Mouse (Mus musculus): ENCODE measurements at regions not wholly inside any gene's neighbourhood (a gene's known extent, or its start where the extent isn't known, plus 50 kb on each side); places are given as distances from the start of the nearest gene placed in this dataset.
A peak's percentile ranks its signal among the peaks of the same experiment; 100 is the strongest.

DNA sequence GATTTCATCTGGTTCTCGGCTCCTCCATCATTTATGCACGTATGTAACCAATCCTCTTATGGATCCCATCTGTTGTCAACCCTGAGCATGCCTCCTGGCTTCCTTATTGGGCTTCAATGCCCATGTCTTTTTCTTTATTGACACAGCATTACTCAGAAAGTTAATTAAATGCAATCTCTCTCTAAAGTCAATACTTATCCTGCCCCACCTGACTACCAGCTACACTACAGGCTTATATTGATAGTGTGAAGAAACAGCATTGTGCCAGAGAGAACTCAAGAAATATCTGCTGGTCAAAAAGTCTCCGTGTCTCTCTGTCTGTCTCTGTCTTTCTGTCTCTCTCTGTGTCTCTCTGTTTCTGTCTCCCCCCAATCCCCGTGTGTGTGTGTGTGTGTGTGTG is 194.7 kb upstream of the Rfx3 start:
- no peak overlapping the region for H3K9ac ChIP-seq
- no peaks in the 10 kb centered on the region for H3K36me3 ChIP-seq
- no peak overlapping the region for H3K4me3 ChIP-seq (replicated peaks)
- H3K27me3 ChIP-seq (replicated peaks) = no peaks in the 10 kb centered on the region
- H3K4me2 ChIP-seq = no peak overlapping the region
- no peak overlapping the region for H3K27ac ChIP-seq
- H3K4me1 ChIP-seq = no peaks in the 10 kb centered on the region
- no peaks in the 10 kb centered on the region for H3K9me3 ChIP-seq
- 72% methylated on average over 4 of the region's 4 CpGs for WGBS
- peak; percentile 22; the same call in 1 of the 2 replicates for ATAC-seq (ENCODE audit: insufficient read depth, low FRiP score, low read depth)

DNA sequence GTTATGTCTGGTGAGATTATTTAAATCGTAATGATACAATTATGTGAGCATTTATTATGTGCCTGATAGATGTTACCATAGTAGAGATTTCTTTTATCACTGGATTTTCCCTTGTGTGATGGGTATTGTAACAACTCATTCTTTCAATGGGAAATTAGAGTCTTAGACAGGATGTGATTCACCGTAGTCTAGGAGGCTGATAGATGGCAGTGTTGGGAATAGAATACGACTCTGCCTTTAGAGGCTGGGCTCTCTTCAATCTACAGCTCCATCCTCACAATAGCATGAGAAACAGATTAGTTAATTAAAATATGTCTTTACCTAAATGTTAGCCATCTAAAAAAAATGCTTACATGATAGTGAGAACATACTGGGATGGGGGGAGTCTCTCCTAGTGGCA is 192.8 kb upstream of the Rfx3 start:
- H3K27ac ChIP-seq = no peak overlapping the region
- no peak for ATAC-seq (ENCODE audit: insufficient read depth, low FRiP score, low read depth)
- no peaks in the 10 kb centered on the region for H3K27me3 ChIP-seq (replicated peaks)
- 56% methylated on average over 3 of the region's 3 CpGs for WGBS
- H3K4me1 ChIP-seq = no peaks in the 10 kb centered on the region
- H3K9me3 ChIP-seq = no peaks in the 10 kb centered on the region
- H3K4me2 ChIP-seq = no peak overlapping the region
- no peaks in the 10 kb centered on the region for H3K36me3 ChIP-seq
- no peak overlapping the region for H3K9ac ChIP-seq
- H3K4me3 ChIP-seq (replicated peaks) = no peak overlapping the region

DNA sequence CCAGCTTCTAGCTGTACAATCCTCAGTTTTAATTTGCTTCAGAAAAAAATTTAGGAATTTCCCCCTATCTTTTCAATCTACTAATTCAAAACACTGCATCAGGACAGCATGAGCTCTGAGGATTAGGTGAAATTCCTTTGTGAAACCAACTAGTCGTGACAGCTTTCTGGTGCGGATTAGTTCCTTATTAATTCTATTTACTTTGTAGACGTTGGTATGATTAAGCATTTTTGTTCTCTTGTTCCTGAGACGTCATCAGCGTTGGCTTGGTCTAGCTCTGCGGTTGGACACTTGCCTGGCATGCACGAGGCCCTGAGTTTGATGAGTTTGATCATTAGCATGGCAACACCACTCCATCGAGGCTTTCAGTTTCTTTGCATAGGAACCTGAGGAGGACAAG is 188.4 kb upstream of the Rfx3 start:
- WGBS = 50% methylated on average over 8 of the region's 8 CpGs
- Histone ChIP-seq H3K9ac (no peak overlapping the region), H3K27ac (no peak overlapping the region), H3K4me2 (no peak overlapping the region), H3K27me3 (replicated peaks) (no peaks in the 10 kb centered on the region), H3K4me1 (no peaks in the 10 kb centered on the region), H3K36me3 (no peaks in the 10 kb centered on the region), H3K9me3 (no peaks in the 10 kb centered on the region), H3K4me3 (replicated peaks) (no peak overlapping the region)
- ATAC-seq (ENCODE audit: insufficient read depth, low FRiP score, low read depth) = no peak

DNA sequence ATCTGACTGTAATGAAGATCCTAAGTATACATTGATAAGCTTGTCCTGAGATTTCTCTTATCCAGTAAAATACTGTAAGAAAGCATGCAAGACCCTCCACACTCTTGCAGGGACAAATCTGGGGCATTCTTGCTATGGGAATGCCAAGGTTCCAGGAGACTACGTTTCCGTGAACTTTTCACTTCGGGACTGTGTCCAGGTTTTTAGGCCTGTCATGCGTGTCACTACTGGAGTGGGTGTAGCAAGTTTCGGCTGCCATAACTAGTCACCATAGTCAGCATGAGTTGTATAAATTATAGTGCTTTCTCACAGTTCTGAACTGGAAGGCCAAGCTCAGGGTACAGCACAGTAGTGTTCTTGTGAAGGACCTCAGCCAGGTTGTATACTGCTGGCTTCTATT is 185.9 kb upstream of the Rfx3 start:
- H3K4me1 ChIP-seq = no peaks in the 10 kb centered on the region
- H3K36me3 ChIP-seq = no peaks in the 10 kb centered on the region
- H3K9ac ChIP-seq = no peak overlapping the region
- H3K4me2 ChIP-seq = no peak overlapping the region
- no peak overlapping the region for H3K27ac ChIP-seq
- no peak overlapping the region for H3K4me3 ChIP-seq (replicated peaks)
- no peaks in the 10 kb centered on the region for H3K27me3 ChIP-seq (replicated peaks)
- ATAC-seq (ENCODE audit: insufficient read depth, low FRiP score, low read depth) = no peak
- no peaks in the 10 kb centered on the region for H3K9me3 ChIP-seq
- WGBS = 94% methylated on average over 5 of the region's 5 CpGs

DNA sequence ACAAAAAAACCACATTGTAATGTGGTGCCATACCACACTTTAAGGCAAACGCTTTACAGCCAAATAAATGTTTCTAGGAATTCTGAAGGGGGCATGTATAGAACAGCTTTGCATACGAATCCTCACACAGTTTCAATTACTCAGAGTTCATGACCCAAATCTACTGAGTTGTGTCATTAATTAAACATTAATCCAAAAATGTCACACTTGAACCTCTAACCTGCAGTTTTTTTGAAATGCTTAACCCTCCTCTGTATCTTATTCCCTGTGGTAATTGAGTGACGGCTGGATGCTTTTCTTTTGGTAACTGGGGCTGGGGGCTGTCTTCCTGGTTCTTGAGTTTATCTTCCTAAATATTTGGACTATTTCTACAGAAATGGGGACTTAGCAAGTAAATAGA is 181.3 kb upstream of the Rfx3 start:
- Histone ChIP-seq H3K9ac (no peak overlapping the region), H3K4me1 (0 out of 2 replicates have a peak, but pooled peaks cover 2% of the 10 kb centered on the region), H3K4me3 (replicated peaks) (no peak overlapping the region), H3K9me3 (no peaks in the 10 kb centered on the region), H3K27ac (0 out of 2 replicates have a peak overlapping the region, but pooled peaks have one; percentile 40), H3K36me3 (no peaks in the 10 kb centered on the region), H3K27me3 (replicated peaks) (no peaks in the 10 kb centered on the region), H3K4me2 (no peak overlapping the region)
- WGBS = 56% methylated on average over 3 of the region's 3 CpGs
- no peak for ATAC-seq (ENCODE audit: insufficient read depth, low FRiP score, low read depth)

DNA sequence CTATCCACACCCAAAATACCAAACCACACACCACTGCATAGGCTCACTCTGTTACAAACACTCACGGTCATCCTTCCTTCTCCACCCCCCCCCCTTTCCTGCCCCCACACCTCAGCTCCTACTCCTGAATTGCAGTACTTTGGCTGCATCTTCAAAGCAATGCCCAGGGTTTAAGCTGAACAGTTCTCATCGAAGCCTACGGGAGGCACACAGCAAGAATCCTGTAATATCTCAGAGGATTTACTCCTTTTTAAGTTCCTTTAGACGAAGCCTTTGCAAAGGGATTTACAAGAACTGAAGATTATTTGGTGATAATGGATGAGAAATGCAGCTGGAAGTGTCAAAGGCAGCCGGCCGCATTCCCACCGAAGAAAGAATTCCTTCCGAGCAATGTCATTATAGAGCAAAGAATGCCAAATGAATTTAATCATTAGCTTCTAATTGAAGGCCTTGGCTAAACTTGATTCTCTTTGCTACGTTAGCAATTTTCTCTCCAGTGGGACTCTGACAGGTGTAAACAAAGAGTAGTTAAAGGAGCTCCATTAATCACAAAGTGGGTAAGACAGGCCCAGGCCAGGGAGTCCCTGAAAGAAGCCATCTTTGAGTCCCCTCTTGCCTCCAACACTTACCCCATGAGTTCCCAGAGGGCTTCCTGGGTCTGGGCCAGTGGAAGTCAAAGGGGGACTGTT is 180.6 kb upstream of the Rfx3 start:
- Histone ChIP-seq H3K9ac (no peak overlapping the region), H3K36me3 (no peaks in the 10 kb centered on the region), H3K27me3 (replicated peaks) (no peaks in the 10 kb centered on the region), H3K4me1 (0 out of 2 replicates have a peak, but pooled peaks cover 2% of the 10 kb centered on the region), H3K4me3 (replicated peaks) (no peak overlapping the region), H3K27ac (0 out of 2 replicates have a peak overlapping the region, but pooled peaks have one; percentile 40), H3K9me3 (no peaks in the 10 kb centered on the region), H3K4me2 (no peak overlapping the region)
- 16% methylated on average over 9 of the region's 9 CpGs for WGBS
- peak; percentile 31; the same call in 1 of the 2 replicates for ATAC-seq (ENCODE audit: insufficient read depth, low FRiP score, low read depth)

DNA sequence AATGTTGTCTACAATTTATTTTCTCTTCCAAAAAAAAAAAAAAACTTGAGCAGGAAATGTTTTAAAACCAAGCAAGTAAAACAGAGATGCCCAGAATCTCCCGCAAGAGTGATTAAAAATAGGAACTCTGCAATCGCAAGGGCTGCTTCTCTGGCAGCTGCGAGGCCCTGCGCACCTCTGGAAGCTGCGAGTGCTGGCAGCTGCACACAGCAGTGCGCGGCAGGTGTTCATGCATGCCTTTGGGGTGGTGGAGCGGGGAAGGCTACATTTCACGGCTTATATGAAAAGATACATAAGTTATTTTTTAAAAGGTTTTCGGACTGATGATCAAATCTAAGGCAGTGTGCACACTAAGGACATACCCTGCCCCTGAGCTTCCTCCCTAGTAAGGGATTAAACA is 179.3 kb upstream of the Rfx3 start:
- Histone ChIP-seq H3K27me3 (replicated peaks) (no peaks in the 10 kb centered on the region), H3K36me3 (no peaks in the 10 kb centered on the region), H3K4me3 (replicated peaks) (no peak overlapping the region), H3K27ac (no peak overlapping the region), H3K9me3 (no peaks in the 10 kb centered on the region), H3K9ac (no peak overlapping the region), H3K4me2 (no peak overlapping the region), H3K4me1 (0 out of 2 replicates have a peak, but pooled peaks cover 2% of the 10 kb centered on the region)
- WGBS = 66% methylated on average over 10 of the region's 10 CpGs
- ATAC-seq (ENCODE audit: insufficient read depth, low FRiP score, low read depth) = no peak

DNA sequence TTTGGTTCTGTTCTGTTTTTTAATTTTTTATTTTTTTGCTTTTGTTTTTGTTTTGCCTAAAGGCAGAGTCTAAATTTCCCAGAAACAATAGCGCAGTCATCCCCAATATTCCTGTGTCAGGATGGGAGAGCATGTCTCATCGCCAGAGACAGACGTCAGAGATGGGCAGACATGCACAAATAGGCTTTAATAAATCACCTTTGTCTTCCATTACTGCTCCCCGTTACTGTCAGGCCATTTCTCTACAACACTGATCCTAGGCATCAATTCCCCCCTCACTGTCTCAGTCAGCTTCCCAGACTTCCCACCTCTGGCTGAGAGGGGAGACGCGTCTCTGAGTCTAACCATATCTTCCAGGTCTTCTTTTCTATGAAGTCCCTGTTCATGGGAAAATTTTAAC is 177.4 kb upstream of the Rfx3 start:
- H3K9me3 ChIP-seq = no peaks in the 10 kb centered on the region
- H3K9ac ChIP-seq = no peak overlapping the region
- 0 out of 2 replicates have a peak, but pooled peaks cover 2% of the 10 kb centered on the region for H3K4me1 ChIP-seq
- no peak overlapping the region for H3K4me2 ChIP-seq
- no peaks in the 10 kb centered on the region for H3K27me3 ChIP-seq (replicated peaks)
- 79% methylated on average over 6 of the region's 6 CpGs for WGBS
- H3K4me3 ChIP-seq (replicated peaks) = no peak overlapping the region
- H3K36me3 ChIP-seq = no peaks in the 10 kb centered on the region
- no peak for ATAC-seq (ENCODE audit: insufficient read depth, low FRiP score, low read depth)
- H3K27ac ChIP-seq = no peak overlapping the region

DNA sequence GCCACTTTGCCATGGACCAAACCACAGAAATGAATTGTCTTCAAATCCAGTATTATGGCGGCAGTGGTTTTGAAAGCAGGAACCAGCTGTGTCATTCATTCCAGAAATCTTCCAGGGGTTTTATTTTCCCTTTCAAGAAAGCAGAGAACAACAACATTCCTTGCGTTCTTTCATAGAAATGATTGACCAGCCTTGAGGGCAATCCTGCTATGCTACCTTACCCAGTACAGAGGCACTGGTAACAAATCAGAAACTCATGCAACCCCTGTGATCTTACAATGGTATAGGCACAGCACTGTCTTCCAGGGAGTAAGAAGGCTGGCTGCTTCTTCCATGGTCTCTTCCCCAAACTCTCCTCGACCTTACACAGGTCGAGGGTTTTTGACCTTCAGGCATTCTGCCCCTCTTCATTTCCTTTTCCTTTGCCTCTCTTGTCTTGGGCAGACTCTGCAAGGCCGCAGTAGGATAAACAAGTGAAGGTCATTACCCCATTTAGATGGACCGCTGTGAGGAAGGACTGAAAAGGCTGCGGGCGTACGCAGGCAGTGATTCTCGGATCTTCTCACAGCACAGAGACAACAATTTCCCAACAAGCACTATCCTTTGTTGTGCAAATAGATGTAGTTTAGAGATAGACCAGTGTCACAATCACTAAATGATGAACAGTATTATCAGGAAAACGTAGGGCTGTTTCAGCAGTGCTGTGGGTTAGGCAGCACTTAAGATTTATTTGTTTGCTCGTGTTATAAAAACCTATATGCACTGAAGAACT is 171.6 kb upstream of the Rfx3 start:
- no peak overlapping the region for H3K4me2 ChIP-seq
- H3K27me3 ChIP-seq (replicated peaks) = no peaks in the 10 kb centered on the region
- ATAC-seq (ENCODE audit: insufficient read depth, low FRiP score, low read depth) = no peak
- no peaks in the 10 kb centered on the region for H3K4me1 ChIP-seq
- 59% methylated on average over 12 of the region's 12 CpGs for WGBS
- no peak overlapping the region for H3K9ac ChIP-seq
- no peaks in the 10 kb centered on the region for H3K9me3 ChIP-seq
- H3K36me3 ChIP-seq = no peaks in the 10 kb centered on the region
- no peak overlapping the region for H3K27ac ChIP-seq
- no peak overlapping the region for H3K4me3 ChIP-seq (replicated peaks)

DNA sequence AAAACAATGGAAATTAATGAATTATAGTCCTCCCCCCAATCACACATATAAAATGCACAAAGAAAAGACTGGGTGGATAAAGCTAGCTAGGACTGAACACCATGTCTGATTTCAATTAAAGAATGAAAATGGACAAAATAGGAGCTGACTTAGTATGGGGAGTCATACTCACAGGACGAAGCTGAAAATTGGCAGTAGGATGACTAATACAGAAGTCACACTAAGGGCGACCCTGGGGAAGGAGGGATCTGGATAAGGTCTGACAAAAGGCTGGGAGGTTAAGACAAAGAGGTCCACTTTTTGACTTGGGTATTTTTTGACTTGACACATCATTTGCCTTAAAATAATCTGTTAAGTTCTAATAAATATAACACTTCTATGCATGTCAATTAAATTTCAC is 170.2 kb upstream of the Rfx3 start:
- Histone ChIP-seq H3K4me3 (replicated peaks) (no peak overlapping the region), H3K27me3 (replicated peaks) (no peaks in the 10 kb centered on the region), H3K36me3 (no peaks in the 10 kb centered on the region), H3K4me1 (no peaks in the 10 kb centered on the region), H3K4me2 (no peak overlapping the region), H3K27ac (no peak overlapping the region), H3K9ac (no peak overlapping the region), H3K9me3 (no peaks in the 10 kb centered on the region)
- ATAC-seq (ENCODE audit: insufficient read depth, low FRiP score, low read depth) = no peak
- WGBS = 72% methylated on average over 2 of the region's 2 CpGs

DNA sequence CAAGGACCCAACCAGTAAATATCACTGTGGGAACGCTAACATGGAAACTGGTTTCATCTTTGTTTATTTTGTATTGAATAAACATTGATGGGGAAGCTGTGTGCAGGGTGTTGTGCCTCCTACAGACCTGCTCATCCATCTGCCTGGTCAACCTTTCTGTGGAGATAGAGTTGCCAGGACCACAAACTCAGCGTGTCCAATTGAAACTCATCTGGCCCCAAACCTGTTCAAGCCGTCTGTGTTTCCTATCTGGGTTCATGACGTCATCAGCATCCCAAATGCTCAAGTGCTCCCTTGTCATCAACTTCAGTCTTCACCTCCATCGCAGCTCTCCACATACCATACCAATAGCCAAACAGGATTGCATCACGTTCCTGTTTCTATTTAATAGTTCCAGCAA is 167.1 kb upstream of the Rfx3 start:
- Histone ChIP-seq H3K36me3 (no peaks in the 10 kb centered on the region), H3K27ac (no peak overlapping the region), H3K27me3 (replicated peaks) (no peaks in the 10 kb centered on the region), H3K9me3 (no peaks in the 10 kb centered on the region), H3K4me3 (replicated peaks) (no peak overlapping the region), H3K4me2 (no peak overlapping the region), H3K9ac (no peak overlapping the region), H3K4me1 (no peaks in the 10 kb centered on the region)
- no peak for ATAC-seq (ENCODE audit: insufficient read depth, low FRiP score, low read depth)
- WGBS = 81% methylated on average over 6 of the region's 6 CpGs

DNA sequence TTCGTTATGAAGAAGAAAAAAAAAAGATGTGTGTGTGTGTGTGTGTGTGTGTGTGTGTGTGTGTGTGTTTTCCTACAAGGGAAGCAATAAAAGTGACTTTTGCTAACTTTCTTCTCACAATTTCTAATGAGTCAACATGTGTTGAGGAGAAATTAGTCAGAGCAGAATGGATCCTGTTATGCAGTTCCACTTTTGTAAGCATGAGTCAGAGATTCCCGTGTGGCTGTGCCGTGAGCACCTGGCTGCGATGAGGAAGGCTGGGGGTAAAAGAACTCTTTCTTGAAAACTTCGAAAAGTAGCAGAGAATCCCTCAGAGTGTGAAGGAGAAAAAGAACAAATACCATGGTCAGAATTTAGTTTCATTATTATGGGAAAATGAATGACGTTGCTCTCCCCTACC is 165.9 kb upstream of the Rfx3 start:
- no peaks in the 10 kb centered on the region for H3K27me3 ChIP-seq (replicated peaks)
- H3K9ac ChIP-seq = no peak overlapping the region
- H3K27ac ChIP-seq = no peak overlapping the region
- no peaks in the 10 kb centered on the region for H3K9me3 ChIP-seq
- H3K4me1 ChIP-seq = no peaks in the 10 kb centered on the region
- 84% methylated on average over 6 of the region's 6 CpGs for WGBS
- H3K36me3 ChIP-seq = no peaks in the 10 kb centered on the region
- no peak for ATAC-seq (ENCODE audit: insufficient read depth, low FRiP score, low read depth)
- no peak overlapping the region for H3K4me2 ChIP-seq
- no peak overlapping the region for H3K4me3 ChIP-seq (replicated peaks)

All from stomach, embryonic 15.5 days (tissue).